Mouse (Mus musculus): ENCODE measurements around the gene Fmnl2.

DNA sequence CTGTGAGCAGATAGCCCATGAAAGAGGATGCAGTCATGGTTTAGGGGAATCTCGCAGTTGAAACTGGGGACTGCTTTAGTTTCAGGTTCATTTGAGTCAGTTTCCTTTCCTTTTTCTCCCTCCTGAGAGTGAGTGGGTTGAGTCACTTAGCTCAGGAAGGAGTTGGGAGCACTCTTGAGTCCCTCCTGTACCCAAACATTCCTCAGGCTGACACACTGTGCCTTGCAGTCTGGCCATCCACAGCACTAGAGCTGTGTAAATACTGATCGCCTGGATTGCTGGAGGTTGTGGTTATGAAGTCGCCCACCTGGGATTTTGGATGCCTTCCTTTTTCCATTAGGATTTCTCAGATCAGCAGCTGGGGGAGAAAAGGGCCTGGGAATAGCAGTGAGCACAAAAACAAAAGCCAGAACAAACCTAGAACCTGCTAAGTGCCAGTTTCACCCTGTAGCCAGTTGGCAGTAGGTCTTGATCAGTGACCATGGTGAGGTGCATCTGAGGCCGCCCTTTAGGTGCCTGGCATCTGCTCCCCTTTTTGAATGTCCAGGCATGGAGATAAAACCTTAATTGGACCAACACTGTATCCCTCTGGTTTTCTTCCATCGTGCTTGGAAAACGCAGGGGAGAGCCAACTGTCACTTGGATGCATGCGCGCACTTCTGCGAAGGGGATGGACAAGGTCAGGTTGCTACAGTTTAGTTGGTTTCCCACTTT is 4.5 kb downstream of the Fmnl2 start:
- TF ChIP-seq CTCF (IDR thresholded peaks at IDR 0.05; ENCODE audit: low read depth, low read length) (no peak), POLR2A (IDR thresholded peaks at IDR 0.05; ENCODE audit: borderline replicate concordance, low read depth, low read length) (no peak)

Data from bone marrow macrophage, adult 2 months (primary cell).